Mouse (Mus musculus) hindbrain, embryonic 10.5 days (tissue): ENCODE measurements around the gene Spocd1. TPM values are rescaled to one million over a fixed set of nuclear protein-coding genes. Genes with fewer than 3 reads are reported as not detected.
A peak's percentile ranks its signal among the peaks of the same experiment; 100 is the strongest.
"Not testable (repeated sequence)": the region's sequence is repeated elsewhere in the genome, so short reads cannot be mapped to it uniquely, and the experiment has no call there.

Experiments
- DNase-seq: peaks from one replicate; pipeline ENCODE4 v3.0.0-alpha.2; 2017; ENCODE audit warnings: low spot score
- H3K27ac ChIP-seq: fragments of 300-500 bp; sonication (generic); 2 replicates; pipeline ENCODE4 v1.5.1; 2016; ENCODE audit warnings: mild to moderate bottlenecking, moderate library complexity
- H3K27me3 ChIP-seq: fragments of 300-500 bp; sonication (generic); 2 replicates; pipeline ENCODE4 v1.6.1; 2016; ENCODE audit warnings: mild to moderate bottlenecking; ENCODE audit not compliant: poor library complexity, insufficient read depth, severe bottlenecking
- H3K36me3 ChIP-seq: fragments of 300-500 bp; sonication (generic); 2 replicates; pipeline ENCODE4 v1.6.1; 2016; ENCODE audit warnings: mild to moderate bottlenecking, moderate library complexity
- H3K4me1 ChIP-seq: fragments of 300-500 bp; sonication (generic); replicated peaks from 2 replicates; pipeline ENCODE4 v1.6.1; 2016; ENCODE audit warnings: mild to moderate bottlenecking
- H3K4me3 ChIP-seq: fragments of 300-500 bp; sonication (generic); 2 replicates; pipeline ENCODE4 v1.5.1; 2016; ENCODE audit warnings: mild to moderate bottlenecking, moderate library complexity
- H3K9me3 ChIP-seq: fragments of 300-500 bp; sonication (generic); 2 replicates; pipeline ENCODE4 v1.6.1; 2016; ENCODE audit warnings: mild to moderate bottlenecking, moderate library complexity
- WGBS: fragments of 180-500 bp; shearing (Covaris S2); methylation state at CpG from one replicate; pipeline ENCODE4 v1.1.7; 2016; 5-methylcytosine and 5-hydroxymethylcytosine counted together
- polyA plus RNA-seq: library from polyadenylated mRNA; unstranded; fragments of >200 nt; fragmentation: Nextera tagmentation; extraction: Ambion mirVana; gene quantifications from 2 replicates; pipeline ENCODE4 v1.2.1, GENCODE M21; 2016

Gene Spocd1
- 0.05 TPM in 1 of 2 replicates, not detected in the other for polyA plus RNA-seq

- H3K4me3 ChIP-seq = peak within 1 kb of the TSS; percentile 40
- H3K27ac ChIP-seq = peak within 1 kb of the TSS; percentile 29; the same call in 1 of the 2 replicates
- peaks cover 9% of the 10 kb centered on the region for H3K4me1 ChIP-seq
- H3K36me3 ChIP-seq = no peaks in the 10 kb centered on the region
- no peak for DNase-seq
- H3K27me3 ChIP-seq = no peaks in the 10 kb centered on the region
- H3K9me3 ChIP-seq = no peaks in the 10 kb centered on the region
- whole genome bisulfite sequencing = 41% methylated on average over 4 of the region's 4 CpGs
Measured at GRCm38 (mm10) chr4:129928949-129929348, at the start of gene Spocd1. Gene Spocd1, plus strand, starts transcription at chr4:129929249.

GRCm38 (mm10) chr4:129880615-129881014, 48.4 kb upstream of the Spocd1 start:
- H3K4me3 ChIP-seq = no peak overlapping the region
- H3K36me3 ChIP-seq = no peaks in the 10 kb centered on the region
- H3K27me3 ChIP-seq = no peaks in the 10 kb centered on the region; the same call in 1 of the 2 replicates
- H3K9me3 ChIP-seq = no peaks in the 10 kb centered on the region
- H3K4me1 ChIP-seq = peaks cover 55% of the 10 kb centered on the region
- no peak overlapping the region for H3K27ac ChIP-seq
- DNase-seq = no peak
- 92% methylated on average over 7 of the region's 7 CpGs for WGBS

GRCm38 (mm10) chr4:129881661-129882060, 47.4 kb upstream of the Spocd1 start:
- Histone ChIP-seq H3K4me1 (peaks cover 53% of the 10 kb centered on the region), H3K9me3 (no peaks in the 10 kb centered on the region), H3K27ac (peak overlapping the region; percentile 9; the same call in 1 of the 2 replicates), H3K27me3 (no peaks in the 10 kb centered on the region; the same call in 1 of the 2 replicates), H3K4me3 (no peak overlapping the region), H3K36me3 (no peaks in the 10 kb centered on the region)
- 43% methylated on average over 3 of the region's 3 CpGs for WGBS
- no peak for DNase-seq

- Histone ChIP-seq H3K4me3 (peak overlapping the region; percentile 16; the same call in 1 of the 2 replicates), H3K27me3 (no peaks in the 10 kb centered on the region; the same call in 1 of the 2 replicates), H3K9me3 (no peaks in the 10 kb centered on the region), H3K4me1 (peaks cover 42% of the 10 kb centered on the region), H3K27ac (peak overlapping the region; percentile 75), H3K36me3 (no peaks in the 10 kb centered on the region)
- DNase-seq = no peak
- 36% methylated on average over 11 of the region's 11 CpGs for WGBS
Measured at GRCm38 (mm10) chr4:129882555-129883293, 46.3 kb upstream of the Spocd1 start.

- DNase-seq = no peak
- no peaks in the 10 kb centered on the region; the same call in 1 of the 2 replicates for H3K27me3 ChIP-seq
- H3K27ac ChIP-seq = peak overlapping the region; percentile 75
- H3K4me1 ChIP-seq = peaks cover 33% of the 10 kb centered on the region
- no peak overlapping the region for H3K4me3 ChIP-seq
- no peaks in the 10 kb centered on the region for H3K9me3 ChIP-seq
- H3K36me3 ChIP-seq = no peaks in the 10 kb centered on the region
- WGBS = 65% methylated on average over 12 of the region's 12 CpGs
Measured at GRCm38 (mm10) chr4:129884041-129884930, 44.8 kb upstream of the Spocd1 start.

GRCm38 (mm10) chr4:129889661-129890060, 39.4 kb upstream of the Spocd1 start:
- H3K4me3 ChIP-seq = no peak overlapping the region
- H3K4me1 ChIP-seq = no peaks in the 10 kb centered on the region
- 82% methylated on average over 10 of the region's 10 CpGs for WGBS
- no peaks in the 10 kb centered on the region for H3K9me3 ChIP-seq
- no peaks in the 10 kb centered on the region for H3K27me3 ChIP-seq
- no peaks in the 10 kb centered on the region for H3K36me3 ChIP-seq
- no peak for DNase-seq
- no peak overlapping the region for H3K27ac ChIP-seq

- WGBS = 89% methylated on average over 7 of the region's 7 CpGs
- Histone ChIP-seq H3K9me3 (no peaks in the 10 kb centered on the region), H3K36me3 (no peaks in the 10 kb centered on the region), H3K4me3 (no peak overlapping the region), H3K4me1 (no peaks in the 10 kb centered on the region), H3K27ac (no peak overlapping the region), H3K27me3 (no peaks in the 10 kb centered on the region)
- DNase-seq = no peak
Measured at GRCm38 (mm10) chr4:129890094-129890493, 39.0 kb upstream of the Spocd1 start.

GRCm38 (mm10) chr4:129894861-129895260, 34.2 kb upstream of the Spocd1 start:
- Histone ChIP-seq H3K27ac (no peak overlapping the region), H3K27me3 (no peaks in the 10 kb centered on the region), H3K4me1 (no peaks in the 10 kb centered on the region), H3K9me3 (no peaks in the 10 kb centered on the region), H3K4me3 (no peak overlapping the region), H3K36me3 (no peaks in the 10 kb centered on the region)
- WGBS = 95% methylated on average over 3 of the region's 3 CpGs
- DNase-seq = no peak

GRCm38 (mm10) chr4:129898815-129899214, 30.2 kb upstream of the Spocd1 start:
- H3K27me3 ChIP-seq, H3K9me3 ChIP-seq, H3K36me3 ChIP-seq, H3K4me1 ChIP-seq, H3K27ac ChIP-seq, H3K4me3 ChIP-seq, DNase-seq: not testable (repeated sequence)
- 95% methylated on average over 18 of the region's 18 CpGs for WGBS

- H3K27ac ChIP-seq = no peak overlapping the region
- no peaks in the 10 kb centered on the region for H3K27me3 ChIP-seq
- H3K9me3 ChIP-seq = no peaks in the 10 kb centered on the region
- WGBS = 89% methylated on average over 4 of the region's 4 CpGs
- H3K4me1 ChIP-seq = peaks cover 20% of the 10 kb centered on the region
- no peak overlapping the region for H3K4me3 ChIP-seq
- DNase-seq = no peak
- H3K36me3 ChIP-seq = no peaks in the 10 kb centered on the region
Measured at GRCm38 (mm10) chr4:129902394-129902793, 26.7 kb upstream of the Spocd1 start.

- 77% methylated on average over 3 of the region's 3 CpGs for WGBS
- no peak overlapping the region for H3K4me3 ChIP-seq
- no peaks in the 10 kb centered on the region for H3K9me3 ChIP-seq
- peaks cover 20% of the 10 kb centered on the region for H3K4me1 ChIP-seq
- no peaks in the 10 kb centered on the region for H3K27me3 ChIP-seq
- no peak overlapping the region for H3K27ac ChIP-seq
- H3K36me3 ChIP-seq = no peaks in the 10 kb centered on the region
- DNase-seq = no peak
Measured at GRCm38 (mm10) chr4:129903577-129903976, 25.5 kb upstream of the Spocd1 start.

- Histone ChIP-seq H3K27me3 (no peaks in the 10 kb centered on the region), H3K9me3 (no peaks in the 10 kb centered on the region), H3K27ac (0 out of 2 replicates have a peak overlapping the region, but pooled peaks have one; percentile 13), H3K4me1 (peaks cover 20% of the 10 kb centered on the region), H3K4me3 (no peak overlapping the region), H3K36me3 (no peaks in the 10 kb centered on the region)
- no peak for DNase-seq
- 85% methylated on average over 3 of the region's 3 CpGs for WGBS
Measured at GRCm38 (mm10) chr4:129905032-129905431, 24.0 kb upstream of the Spocd1 start.

- Histone ChIP-seq H3K9me3 (no peaks in the 10 kb centered on the region), H3K4me3 (no peak overlapping the region), H3K27me3 (no peaks in the 10 kb centered on the region), H3K36me3 (no peaks in the 10 kb centered on the region), H3K4me1 (peaks cover 20% of the 10 kb centered on the region), H3K27ac (no peak overlapping the region)
- DNase-seq = no peak
- 67% methylated on average over 13 of the region's 13 CpGs for WGBS
Measured at GRCm38 (mm10) chr4:129906016-129906415, 23.0 kb upstream of the Spocd1 start.
